Mouse (Mus musculus) lung, adult 2 months (tissue): ENCODE measurements at regions not wholly inside any gene's neighbourhood (a gene's known extent, or its start where the extent isn't known, plus 50 kb on each side); places are given as distances from the start of the nearest gene placed in this dataset.

ENCODE experiments used
- CTCF ChIP-seq: fragments of 200-500 bp; IDR thresholded peaks from 2 replicates; pipeline ENCODE4 v1.5.1; 2011; ENCODE audit warnings: mild to moderate bottlenecking, low read length, control low read depth; ENCODE audit not compliant: insufficient read depth
- POLR2A ChIP-seq: fragments of 200-500 bp; IDR thresholded peaks from 2 replicates; pipeline ENCODE4 v1.6.1; 2011; ENCODE audit warnings: low read depth, mild to moderate bottlenecking, control low read depth, low read length, borderline replicate concordance; ENCODE audit errors: extremely low read depth

DNA sequence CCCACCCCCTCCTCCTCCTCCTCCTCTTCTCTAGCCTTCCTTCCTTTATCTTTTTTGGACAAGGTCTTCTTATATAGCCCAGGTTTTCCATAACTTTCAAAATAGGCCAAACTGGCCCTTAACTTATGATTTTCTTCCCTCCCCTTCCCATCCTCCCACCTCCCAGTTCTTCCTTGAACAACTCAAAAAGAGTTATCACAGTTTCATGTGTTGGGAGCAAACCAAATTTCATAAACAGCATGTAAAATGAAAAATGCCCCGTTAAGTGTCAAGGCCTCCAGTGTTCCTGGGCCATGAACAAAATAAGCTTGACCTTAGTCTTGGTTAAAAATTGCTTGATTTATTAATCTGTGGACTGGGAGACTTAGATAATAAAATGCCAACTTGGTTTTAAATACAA lies 132.4 kb downstream of the Dusp6 start:
- no peak for TF ChIP-seq POLR2A
- TF ChIP-seq CTCF: no peak
